Comparison of ENCODE assay signal across 12 mouse cellular contexts in the genomic region with DNA sequence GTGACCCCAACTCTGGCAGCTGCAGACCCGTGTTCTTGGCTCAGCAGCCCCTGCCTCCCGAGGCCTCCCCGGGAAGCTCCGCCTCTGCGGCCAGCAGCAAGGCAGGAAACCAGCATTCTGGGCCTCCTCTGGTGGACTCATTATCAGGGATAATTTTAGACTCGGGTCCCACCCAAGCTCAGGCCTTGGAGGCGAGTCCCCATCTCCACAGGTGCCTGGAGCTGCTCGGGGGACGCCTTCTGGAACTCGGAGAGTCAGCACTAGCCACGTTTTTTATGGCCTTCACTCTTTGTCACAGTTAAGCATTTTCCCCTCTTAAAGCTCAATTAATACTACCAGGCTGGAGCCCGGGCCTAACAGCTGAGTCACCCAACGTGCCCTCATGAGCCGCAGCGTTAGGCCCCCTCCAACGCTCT. TPM values are rescaled to one million over a fixed set of nuclear protein-coding genes. Genes with fewer than 3 reads are reported as not detected.
DNase-seq lines count a peak whose midpoint lies in the region; ATAC-seq and TF ChIP-seq lines count a peak whose summit lies in the region.
"Had no signal": no experiment of that assay in that cellular context is flagged by ENCODE, and none has a peak within 500 bp of the region (broad histone marks: within the 10 kb centered on the region; RNA-seq: fewer than 3 reads in every experiment).

No protein-coding gene starts in this region.

- no peak overlapping the region for H3K4me3 ChIP-seq in lung, embryonic 14.5 days (ENCODE audit: low read depth, low read length)
- no peak overlapping the region for H3K4me3 ChIP-seq in heart, postnatal 0 days (ENCODE audit: low read depth, low read length)
- no peak overlapping the region for H3K4me3 ChIP-seq in myocyte
- H3K4me3 ChIP-seq: forebrain, embryonic 10.5 days; neural tube, embryonic 12.5 days had no signal

- peak; percentile 63 for DNase-seq in lung, embryonic 14.5 days
- DNase-seq in lung, postnatal 36 days: no peak
- peak; percentile 59 for DNase-seq in gastrocnemius, postnatal 10 days
- no peak for DNase-seq in heart, postnatal 0 days (ENCODE audit: low spot score)
- no peak for DNase-seq in c-Kit-positive CD71-positive TER-119-positive erythroid progenitor cells, embryonic 14.5 days (ENCODE audit: low spot score)
- no peak for DNase-seq in cerebellum, adult 8-10 months
- no peak for DNase-seq in frontal cortex, postnatal 10 days (ENCODE audit: low spot score in 2 of 2)
- DNase-seq: right cerebral cortex, postnatal 25 days; thymus, adult 2 months had no signal

- H3K9me3 ChIP-seq in lung, embryonic 14.5 days (ENCODE audit: low read depth, low read length): no peaks in the 10 kb centered on the region
- no peaks in the 10 kb centered on the region for H3K9me3 ChIP-seq in heart, postnatal 0 days (replicated peaks; ENCODE audit: control insufficient read depth, low read length)
- H3K9me3 ChIP-seq: forebrain, embryonic 10.5 days; neural tube, embryonic 12.5 days had no signal

- no peak for ATAC-seq in lung, embryonic 14.5 days (ENCODE audit: insufficient read depth)
- ATAC-seq in heart, postnatal 0 days (ENCODE audit: insufficient read depth, low read depth): peak; percentile 16

- H3K27ac ChIP-seq in lung, embryonic 14.5 days (ENCODE audit: low read depth): no peak overlapping the region
- H3K27ac ChIP-seq in heart, postnatal 0 days (ENCODE audit: low read depth): peak overlapping the region; percentile 68
- H3K27ac ChIP-seq: forebrain, embryonic 10.5 days; neural tube, embryonic 12.5 days had no signal

- 0 out of 2 replicates have a peak overlapping the region, but pooled peaks have one; percentile 7 for H3K4me2 ChIP-seq in lung, embryonic 14.5 days
- H3K4me2 ChIP-seq in heart, postnatal 0 days (ENCODE audit: low read depth, low read length): peak overlapping the region; percentile 4; the same call in 1 of the 2 replicates
- H3K4me2 ChIP-seq in myocyte (ENCODE audit: low read depth): peak overlapping the region; percentile 34
- H3K4me2 ChIP-seq: neural tube, embryonic 12.5 days had no signal

- TF ChIP-seq EP300 in heart, postnatal 0 days (IDR thresholded peaks at IDR 0.05; ENCODE audit: low read depth): no peak

- H3K36me3 ChIP-seq in lung, embryonic 14.5 days (ENCODE audit: insufficient read depth): no peaks in the 10 kb centered on the region
- H3K36me3 ChIP-seq in heart, postnatal 0 days (replicated peaks; ENCODE audit: control insufficient read depth, insufficient read depth, low read length): no peaks in the 10 kb centered on the region
- no peaks in the 10 kb centered on the region for H3K36me3 ChIP-seq in myocyte (ENCODE audit: control insufficient read depth, insufficient read depth)
- H3K36me3 ChIP-seq: forebrain, embryonic 10.5 days; neural tube, embryonic 12.5 days had no signal

- peaks cover 28% of the 10 kb centered on the region for H3K27me3 ChIP-seq in lung, embryonic 14.5 days (ENCODE audit: insufficient read depth, low read length)
- H3K27me3 ChIP-seq in heart, postnatal 0 days (ENCODE audit: control insufficient read depth, insufficient read depth, low read length): peaks cover 9% of the 10 kb centered on the region; the same call in 1 of the 2 replicates
- no peaks in the 10 kb centered on the region for H3K27me3 ChIP-seq in myocyte (ENCODE audit: control insufficient read depth, insufficient read depth, insufficient read length)

- peaks cover 17% of the 10 kb centered on the region for H3K4me1 ChIP-seq in lung, embryonic 14.5 days (ENCODE audit: insufficient read depth)
- peaks cover 62% of the 10 kb centered on the region for H3K4me1 ChIP-seq in heart, postnatal 0 days (ENCODE audit: control insufficient read depth, insufficient read depth)

- no peak for TF ChIP-seq POLR2A in myocyte (IDR thresholded peaks at IDR 0.05; ENCODE audit: insufficient read length, low read depth)

- no peaks in the 10 kb centered on the region for H3K79me2 ChIP-seq in myocyte (ENCODE audit: control insufficient read depth, insufficient read depth)

- 29% methylated on average over 16 of the region's 16 CpGs for WGBS in lung, embryonic 14.5 days
- WGBS in heart, postnatal 0 days: 5% methylated on average over 16 of the region's 16 CpGs

- no peak for TF ChIP-seq CTCF in lung, embryonic 14.5 days (IDR thresholded peaks at IDR 0.05; ENCODE audit: low read depth)
- no peak for TF ChIP-seq CTCF in heart, postnatal 0 days (IDR thresholded peaks at IDR 0.05; ENCODE audit: low read depth)

- no peak overlapping the region for H3ac ChIP-seq in myocyte (ENCODE audit: control insufficient read depth, insufficient read length)

- no peak overlapping the region for H3K9ac ChIP-seq in lung, embryonic 14.5 days
- H3K9ac ChIP-seq in heart, postnatal 0 days (replicated peaks; ENCODE audit: low read depth, low read length): no peak overlapping the region
- H3K9ac ChIP-seq: neural tube, embryonic 12.5 days had no signal

TF ChIP-seq in myocyte, 11 proteins besides CTCF, POLR2A, EP300 and RAD21:
- TF ChIP-seq MYOG (IDR thresholded peaks at IDR 0.05; ENCODE audit: control insufficient read depth in 1 of 3, insufficient read depth in 1 of 3, insufficient read length in 2 of 3, low read depth in 2 of 3) (peak in 1 of 3 experiments; percentile 41), SRF (IDR thresholded peaks at IDR 0.05; ENCODE audit: control insufficient read depth, insufficient read length, low read depth) (no peak), POLR2AphosphoS2 (IDR thresholded peaks at IDR 0.05; ENCODE audit: insufficient read length, low read depth) (no peak), E2F4 (IDR thresholded peaks at IDR 0.05; ENCODE audit: insufficient read depth) (no peak), MAX (IDR thresholded peaks at IDR 0.05; ENCODE audit: low read depth) (no peak), USF1 (IDR thresholded peaks at IDR 0.05; ENCODE audit: low read depth) (no peak), CEBPB (IDR thresholded peaks at IDR 0.05; ENCODE audit: insufficient read depth, poor library complexity, severe bottlenecking) (no peak)

RNA-seq across cellular contexts. Expression of gene Nfatc2, which starts 3.2 kb away (rescaled TPM):
- 2.1 and 2.3 TPM in 2 replicates for polyA plus RNA-seq in lung, embryonic 14.5 days (2014; fragmentation: Nextera tagmentation; extraction: Ambion mirVana)
- 10 to 100 TPM in 1 of 2 experiments, 1 to 10 TPM in 1; 8.2 to 12.7 TPM for total RNA-seq in gastrocnemius, postnatal 10 days (2021)
- total RNA-seq in heart, postnatal 0 days (2014; rRNA removed; ENCODE audit: low replicate concordance): 7.4 and 10.1 TPM in 2 replicates
- polyA plus RNA-seq in heart, postnatal 0 days (2015; fragmentation: Nextera tagmentation; extraction: Ambion mirVana): 7.3 and 8.2 TPM in 2 replicates
- polyA plus RNA-seq in myocyte (2012; fragmentation: generic; extraction: Trizol): 0.55 TPM

Comparison
In these comparisons a context has a peak if more than half of its experiments do, and no peak if none do; other contexts are left out.
1. DNase-seq: peak in lung, embryonic 14.5 days (single experiment) and gastrocnemius, postnatal 10 days (single experiment); none in lung, postnatal 36 days (single experiment), heart, postnatal 0 days (single experiment), c-Kit-positive CD71-positive TER-119-positive erythroid progenitor cells, embryonic 14.5 days (single experiment), cerebellum, adult 8-10 months (single experiment) and frontal cortex, postnatal 10 days (0 of 2).
2. Peak in every context shown above with its lines, with median percentiles within 50 percentile points of each other: H3K4me2 ChIP-seq.